Mouse (Mus musculus) CH12.LX (cell line): Measurements from ENCODE around the gene Dpf3. TPM values are rescaled to one million over a fixed set of nuclear protein-coding genes. Genes with fewer than 3 reads are reported as not detected.
A peak's percentile ranks its signal among the peaks of the same experiment; 100 is the strongest.

Experiments
- DNase-seq: peaks from one replicate; pipeline ENCODE4 v3.0.0-alpha.2; 2013; ENCODE audit errors: extremely low read depth
- H3K27ac ChIP-seq: 2 replicates; pipeline ENCODE4 v1.5.1; 2012; ENCODE audit warnings: low read depth, mild to moderate bottlenecking, control low read depth, moderate library complexity; ENCODE audit not compliant: insufficient read depth
- H3K27me3 ChIP-seq: replicated peaks from 2 replicates; pipeline ENCODE3; 2012; ENCODE audit warnings: inconsistent platforms
- H3K36me3 ChIP-seq, 2 experiments: replicated peaks in 1 of 2; 2 replicates each; pipeline versions ENCODE3 to v1.6.1; 2012; ENCODE audit warnings: inconsistent platforms in 1 of 2, low read length in 1 of 2, mild to moderate bottlenecking in 1 of 2, mixed read lengths in 1 of 2, moderate library complexity in 1 of 2; ENCODE audit not compliant: control insufficient read depth in 1 of 2, insufficient read depth in 1 of 2
- H3K4me1 ChIP-seq, 2 experiments: 2 replicates each; pipeline ENCODE4 v1.6.1; 2012; ENCODE audit warnings: inconsistent platforms in 1 of 2, moderate library complexity in 1 of 2; ENCODE audit not compliant: insufficient read depth in 2 of 2, control insufficient read depth in 1 of 2
- H3K4me2 ChIP-seq: 2 replicates; pipeline ENCODE4 v1.6.1; 2012; ENCODE audit warnings: low read depth, mild to moderate bottlenecking, control low read depth; ENCODE audit not compliant: poor library complexity, insufficient read depth, severe bottlenecking
- H3K4me3 ChIP-seq, 3 experiments: fragments of 150-350 bp in 1 of 3; sonication (generic) in 1 of 3; replicated peaks in 1 of 3; 2 replicates each; pipeline versions ENCODE3 to v1.5.1; 2011 to 2012; ENCODE audit warnings: low read depth in 2 of 3, low read length in 2 of 3, mild to moderate bottlenecking in 2 of 3, moderate library complexity in 2 of 3, control low read depth in 1 of 3, improper control_type of control experiment in 1 of 3, inconsistent platforms in 1 of 3, mixed read lengths in 1 of 3; ENCODE audit not compliant: poor library complexity in 1 of 3
- H3K79me2 ChIP-seq: replicated peaks from 2 replicates; pipeline ENCODE4 v1.6.1; 2012; ENCODE audit warnings: mild to moderate bottlenecking, moderate library complexity; ENCODE audit not compliant: control insufficient read depth, poor library complexity, insufficient read depth, severe bottlenecking; ENCODE audit errors: extremely low read depth
- H3K9ac ChIP-seq: 2 replicates; pipeline ENCODE4 v1.6.1; 2012; ENCODE audit warnings: low read depth, mild to moderate bottlenecking, control low read depth, moderate library complexity; ENCODE audit not compliant: insufficient read depth
- H3K9me3 ChIP-seq: replicated peaks from 2 replicates; pipeline ENCODE3; 2012; ENCODE audit warnings: low read length, inconsistent platforms, mixed read lengths
- CTCF ChIP-seq, 2 experiments: IDR thresholded peaks in 1 of 2; conservative IDR thresholded peaks in 1 of 2; 2 replicates each; pipeline ENCODE4 v1.5.1; 2011 to 2012; ENCODE audit warnings: low read depth in 2 of 2, low read length in 2 of 2, improper control_type of control experiment in 1 of 2, inconsistent platforms in 1 of 2, mild to moderate bottlenecking in 1 of 2, moderate library complexity in 1 of 2
- ETS1 ChIP-seq: conservative IDR thresholded peaks from 2 replicates; pipeline ENCODE4 v1.6.1; 2012; ENCODE audit warnings: low read depth, mild to moderate bottlenecking, inconsistent platforms, low read length, improper control_type of control experiment, moderate library complexity
- GABPA ChIP-seq: IDR thresholded peaks from 2 replicates; pipeline ENCODE4 v1.6.1; 2012; ENCODE audit warnings: low read depth, low read length, improper control_type of control experiment, inconsistent platforms; ENCODE audit not compliant: insufficient replicate concordance
- KAT2A ChIP-seq: IDR thresholded peaks from 2 replicates; pipeline ENCODE4 v1.6.1; 2012; ENCODE audit warnings: low read length, improper control_type of control experiment, inconsistent platforms; ENCODE audit not compliant: insufficient replicate concordance
- MAFK ChIP-seq: IDR thresholded peaks from 2 replicates; pipeline ENCODE4 v1.6.1; 2011; ENCODE audit warnings: low read length, improper control_type of control experiment; ENCODE audit not compliant: insufficient replicate concordance
- MXI1 ChIP-seq: IDR thresholded peaks from 2 replicates; pipeline ENCODE4 v1.6.1; 2011; ENCODE audit warnings: mild to moderate bottlenecking, low read depth, low read length, improper control_type of control experiment
- RAD21 ChIP-seq: IDR thresholded peaks from 2 replicates; pipeline ENCODE4 v1.6.1; 2011; ENCODE audit warnings: low read depth, mild to moderate bottlenecking, low read length, improper control_type of control experiment, moderate library complexity
- SIN3A ChIP-seq: IDR thresholded peaks from 2 replicates; pipeline ENCODE4 v1.6.1; 2012; ENCODE audit warnings: low read length, improper control_type of control experiment, inconsistent platforms
- SMC3 ChIP-seq: IDR thresholded peaks from 2 replicates; pipeline ENCODE4 v1.6.1; 2011; ENCODE audit warnings: low read depth, low read length, improper control_type of control experiment
- dilution Hi-C: fragments of 300-500 bp; cut with MboI; formaldehyde crosslinking; loops from 2 replicates; pipeline ENCODE4 v1.14.3; 2020; ENCODE audit warnings: low sequenced_read_pairs; ENCODE audit not compliant: extremely low pct_unique_long_range_greater_than_20kb, extremely low pct_ligation_motif_present
- in situ Hi-C: fragments of 300-500 bp; cut with MboI; formaldehyde crosslinking; loops from 3 replicates; pipeline ENCODE4 v1.14.3; 2019; ENCODE audit warnings: low sequenced_read_pairs, low pct_ligation_motif_present, low pct_unique_long_range_greater_than_20kb, mixed read lengths
- polyA plus RNA-seq: library from polyadenylated mRNA; unstranded; fragments of >175 nt; gene quantifications from 2 replicates; pipeline ENCODE4 v1.2.1, GENCODE M21; 2012; ENCODE audit warnings: low read depth; ENCODE audit not compliant: insufficient read length
- total RNA-seq, 2 experiments: library from RNA; depleted of rRNA; stranded (reverse); fragments of 300-350 nt in 1 of 2; fragments of >200 nt in 1 of 2; gene quantifications; 2 replicates each; pipeline ENCODE4 v1.2.3; 2012 to 2014

Gene Dpf3
- total and polyA plus RNA-seq, 3 experiments: 0.42 to 1.2 (median 1.2) TPM

- Histone ChIP-seq H3K4me2 (no peak overlapping the region), H3K27me3 (no peaks in the 10 kb centered on the region), H3K4me3 (no peak overlapping the region)
- TF ChIP-seq CTCF (conservative IDR thresholded peaks at IDR 0.05 in 1 of 2, IDR thresholded peaks at IDR 0.05 in 1 of 2; ENCODE audit: low read depth in 2 of 2, low read length in 2 of 2): no peak
- TF ChIP-seq, all 38 proteins: peak for 0
- H3K9ac ChIP-seq: no peak overlapping the region
- no peak for DNase-seq
- peaks cover 0 to 14% of the 10 kb centered on the region in 2 experiments; a peak in 3 of 4 replicates for H3K4me1 ChIP-seq
- peaks cover 5% of the 10 kb centered on the region for H3K9me3 ChIP-seq
- no peak overlapping the region for H3K27ac ChIP-seq
- H3K36me3 ChIP-seq: no peaks in the 10 kb centered on the region
- in situ Hi-C loops (no loop called here), dilution Hi-C loops (no loop called here)
- no peaks in the 10 kb centered on the region for H3K79me2 ChIP-seq
Observed at GRCm38 (mm10) chr12:83425736-83426135, 61.8 kb downstream of the Dpf3 start.

- peaks cover 5% of the 10 kb centered on the region for H3K9me3 ChIP-seq
- H3K4me2 ChIP-seq: no peak overlapping the region
- dilution Hi-C loops: no loop called here
- H3K9ac ChIP-seq: no peak overlapping the region
- H3K4me1 ChIP-seq: peaks cover 0 to 22% of the 10 kb centered on the region in 2 experiments; a peak in 3 of 4 replicates
- in situ Hi-C loops: no loop called here
- H3K27me3 ChIP-seq: no peaks in the 10 kb centered on the region
- H3K27ac ChIP-seq: no peak overlapping the region
- no peak for DNase-seq
- H3K36me3 ChIP-seq: no peaks in the 10 kb centered on the region
- TF ChIP-seq KAT2A (no peak), CTCF (conservative IDR thresholded peaks at IDR 0.05 in 1 of 2, IDR thresholded peaks at IDR 0.05 in 1 of 2; ENCODE audit: low read depth in 2 of 2, low read length in 2 of 2) (peak in 1 of 2 experiments; percentile 15; a peak in 1 of 4 replicates)
- no peaks in the 10 kb centered on the region for H3K79me2 ChIP-seq
- no peak overlapping the region for H3K4me3 ChIP-seq
Observed at GRCm38 (mm10) chr12:83424720-83425444, 62.6 kb downstream of the Dpf3 start.

GRCm38 (mm10) chr12:83424086-83424719 is 63.3 kb downstream of the Dpf3 start:
- Histone ChIP-seq H3K9ac (no peak overlapping the region), H3K4me3 (no peak overlapping the region), H3K4me2 (0 out of 2 replicates have a peak overlapping the region, but pooled peaks have one; percentile 18), H3K9me3 (peaks cover 5% of the 10 kb centered on the region), H3K4me1 (peaks cover 0 to 26% of the 10 kb centered on the region in 2 experiments; a peak in 3 of 4 replicates), H3K27me3 (no peaks in the 10 kb centered on the region), H3K36me3 (no peaks in the 10 kb centered on the region), H3K27ac (no peak overlapping the region), H3K79me2 (no peaks in the 10 kb centered on the region)
- no peak for TF ChIP-seq KAT2A
- peak; percentile 49 for TF ChIP-seq SMC3
- TF ChIP-seq CTCF (conservative IDR thresholded peaks at IDR 0.05 in 1 of 2, IDR thresholded peaks at IDR 0.05 in 1 of 2; ENCODE audit: low read depth in 2 of 2, low read length in 2 of 2): peak in 1 of 2 experiments; percentile 41; a peak in 2 of 4 replicates
- TF ChIP-seq MXI1: no peak
- no peak for TF ChIP-seq SIN3A
- no peak for TF ChIP-seq GABPA
- no peak for TF ChIP-seq ETS1
- no peak for TF ChIP-seq MAFK
- TF ChIP-seq RAD21: peak; percentile 35
- in situ Hi-C loops (no loop called here), dilution Hi-C loops (no loop called here)
- no peak for DNase-seq
